Mouse (Mus musculus): ENCODE measurements around the gene Ngdn. TPM values are rescaled to one million over a fixed set of nuclear protein-coding genes. Genes with fewer than 3 reads are reported as not detected.
"Not testable (repeated sequence)": the region's sequence is repeated elsewhere in the genome, so short reads cannot be mapped to it uniquely, and the experiment has no call there.

Ngdn gene
- polyA plus RNA-seq, 1 experiment from 2014 or later = 55.7 TPM

DNA sequence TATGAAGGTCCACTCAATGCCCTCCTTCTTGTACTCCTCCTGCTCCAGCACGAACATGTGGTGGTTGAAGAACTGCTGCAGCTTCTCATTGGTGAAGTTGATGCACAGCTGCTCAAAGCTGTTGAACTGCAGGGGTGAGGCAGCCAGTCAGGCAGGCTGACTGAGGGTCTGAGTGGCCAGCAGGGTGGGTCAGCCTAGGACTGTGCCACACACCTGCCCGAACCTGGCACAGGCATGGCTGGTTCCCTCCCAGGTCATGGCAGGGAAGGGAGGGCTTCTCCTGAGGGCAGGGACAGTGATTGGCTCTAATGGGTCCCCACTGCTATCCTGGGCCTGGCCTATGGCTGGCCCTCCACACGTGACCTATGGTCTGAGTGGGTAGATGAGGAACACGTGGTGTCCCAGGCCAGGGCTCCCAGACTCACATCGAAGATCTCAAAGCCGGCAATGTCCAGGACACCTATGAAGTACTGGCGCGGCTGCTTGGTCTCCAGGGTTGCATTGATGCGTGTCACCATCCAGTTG, 26.8 kb upstream of the Ngdn start:
- not testable (repeated sequence) for H3K4me1 ChIP-seq (replicated peaks); H3K9me3 ChIP-seq (replicated peaks)
- H3K4me3 ChIP-seq = peak overlapping the region; percentile 63
- peak overlapping the region; percentile 99 for H3K27ac ChIP-seq (ENCODE audit: poor library complexity, severe bottlenecking)
- peak overlapping the region; percentile 95 for H3K9ac ChIP-seq
- ATAC-seq (ENCODE audit: insufficient number of reproducible peaks, low FRiP score) = peak; percentile 22; the same call in 1 of the 2 replicates
- peaks cover 88% of the 10 kb centered on the region for H3K36me3 ChIP-seq
- 59% methylated on average over 9 of the region's 9 CpGs for WGBS
- peaks cover 12% of the 10 kb centered on the region; the same call in 1 of the 2 replicates for H3K27me3 ChIP-seq (replicated peaks)
- H3K4me2 ChIP-seq = peak overlapping the region; percentile 69

DNA sequence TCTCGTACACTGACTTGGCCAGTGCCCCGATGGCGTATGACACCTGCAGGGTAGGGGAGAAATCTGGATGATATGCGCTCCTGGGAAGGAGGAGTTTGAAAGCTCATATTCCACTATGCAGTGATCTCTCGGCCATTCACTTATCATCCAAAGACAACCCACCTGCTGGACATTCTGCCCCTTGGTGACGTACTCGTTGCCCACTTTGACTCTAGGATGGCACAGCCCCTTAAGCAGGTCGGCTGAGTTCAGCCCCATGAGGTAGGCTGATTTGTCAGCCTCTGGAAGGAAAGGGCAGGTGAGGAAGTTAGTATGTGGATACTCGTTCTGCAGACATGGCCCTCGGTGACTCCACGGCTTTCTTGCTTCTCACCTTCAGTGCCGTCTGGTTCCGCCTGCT, 26.4 kb upstream of the Ngdn start:
- H3K4me1 ChIP-seq (replicated peaks) = peaks cover 10% of the 10 kb centered on the region; the same call in 1 of the 2 replicates
- peaks cover 12% of the 10 kb centered on the region; the same call in 1 of the 2 replicates for H3K27me3 ChIP-seq (replicated peaks)
- 64% methylated on average over 13 of the region's 13 CpGs for WGBS
- ATAC-seq (ENCODE audit: insufficient number of reproducible peaks, low FRiP score) = no peak
- H3K9me3 ChIP-seq (replicated peaks) = no peaks in the 10 kb centered on the region
- H3K9ac ChIP-seq = peak overlapping the region; percentile 95
- H3K4me3 ChIP-seq = peak overlapping the region; percentile 63
- H3K36me3 ChIP-seq = peaks cover 84% of the 10 kb centered on the region
- H3K4me2 ChIP-seq = peak overlapping the region; percentile 69
- H3K27ac ChIP-seq (ENCODE audit: poor library complexity, severe bottlenecking) = peak overlapping the region; percentile 99

DNA sequence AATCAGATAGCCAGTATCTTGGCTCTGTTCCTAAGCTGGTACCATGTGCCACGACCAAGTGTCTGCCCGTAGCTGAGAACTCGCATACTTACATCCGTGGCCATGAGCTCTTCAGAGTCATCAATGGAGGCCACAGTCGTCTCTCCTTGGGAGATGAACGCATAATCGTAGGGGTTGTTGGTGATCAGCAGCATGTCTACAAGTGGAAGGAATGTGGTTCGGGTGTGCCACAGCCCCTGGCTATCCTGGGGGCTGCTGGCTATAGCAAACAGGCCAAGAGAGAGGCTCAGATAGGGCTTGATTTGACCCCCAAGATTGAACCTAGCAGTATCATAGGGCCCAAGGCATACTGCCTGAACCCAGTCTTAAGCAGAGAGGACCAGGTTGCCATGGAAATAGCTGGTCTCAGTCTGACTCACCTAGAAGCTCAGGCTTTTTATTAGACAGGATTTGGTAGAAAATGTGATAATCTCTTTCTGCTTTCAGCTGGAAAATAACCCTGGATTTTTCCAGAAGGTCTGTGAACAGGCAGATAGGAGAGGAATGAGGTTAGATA, 25.3 kb upstream of the Ngdn start:
- no peaks in the 10 kb centered on the region for H3K9me3 ChIP-seq (replicated peaks)
- peak overlapping the region; percentile 63 for H3K4me3 ChIP-seq
- 60% methylated on average over 8 of the region's 8 CpGs for WGBS
- peak overlapping the region; percentile 69 for H3K4me2 ChIP-seq
- peak overlapping the region; percentile 95 for H3K9ac ChIP-seq
- ATAC-seq (ENCODE audit: insufficient number of reproducible peaks, low FRiP score) = no peak
- H3K27ac ChIP-seq (ENCODE audit: poor library complexity, severe bottlenecking) = peak overlapping the region; percentile 99
- H3K27me3 ChIP-seq (replicated peaks) = peaks cover 11% of the 10 kb centered on the region; the same call in 1 of the 2 replicates
- peaks cover 74% of the 10 kb centered on the region for H3K36me3 ChIP-seq
- peaks cover 19% of the 10 kb centered on the region for H3K4me1 ChIP-seq (replicated peaks)

DNA sequence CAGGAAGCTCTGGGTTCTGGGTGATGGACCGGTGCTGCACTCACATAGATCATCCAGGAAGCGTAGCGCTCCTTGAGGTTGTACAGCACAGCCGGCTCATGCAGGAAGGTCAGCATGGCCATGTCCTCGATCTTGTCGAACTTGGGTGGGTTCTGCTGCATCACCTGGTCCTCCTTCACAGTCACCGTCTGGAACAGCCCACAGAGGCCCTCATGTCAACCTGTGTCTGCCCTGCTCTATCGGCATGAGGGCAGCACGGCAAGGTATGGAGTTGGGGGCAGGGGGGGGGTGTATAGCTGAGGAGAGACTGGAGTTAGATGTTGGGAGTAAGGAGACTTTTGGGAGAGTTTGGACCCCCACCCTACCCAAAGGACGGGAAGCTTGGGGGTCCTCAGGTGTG, 23.1 kb upstream of the Ngdn start:
- Histone ChIP-seq H3K4me3 (peak overlapping the region; percentile 63), H3K9me3 (replicated peaks) (no peaks in the 10 kb centered on the region), H3K36me3 (peaks cover 55% of the 10 kb centered on the region), H3K27me3 (replicated peaks) (peaks cover 24% of the 10 kb centered on the region; the same call in 1 of the 2 replicates), H3K4me2 (peak overlapping the region; percentile 69), H3K4me1 (replicated peaks) (peaks cover 30% of the 10 kb centered on the region), H3K27ac (ENCODE audit: poor library complexity, severe bottlenecking) (peak overlapping the region; percentile 99), H3K9ac (peak overlapping the region; percentile 95)
- ATAC-seq (ENCODE audit: insufficient number of reproducible peaks, low FRiP score) = no peak
- WGBS = 52% methylated on average over 10 of the region's 10 CpGs

DNA sequence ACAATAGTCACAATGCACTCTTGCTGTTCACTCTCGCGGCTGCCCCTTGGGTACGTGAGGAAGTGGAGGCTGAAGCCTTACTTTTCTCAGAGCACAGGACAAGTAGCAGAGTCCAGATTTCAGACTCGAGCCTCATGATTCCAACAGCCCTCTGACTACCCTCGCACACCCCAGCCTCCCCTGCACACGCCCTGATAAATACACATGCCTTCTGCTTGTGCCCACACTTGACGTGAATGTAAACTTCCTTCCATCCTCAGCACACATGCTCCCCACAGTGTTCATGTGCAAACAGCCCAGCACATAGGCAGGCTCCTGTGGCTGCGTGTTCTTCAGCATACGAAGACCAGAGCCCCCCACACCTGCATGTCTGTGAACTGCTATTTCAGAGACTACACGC, 21.6 kb upstream of the Ngdn start:
- Histone ChIP-seq H3K9ac (peak overlapping the region; percentile 95), H3K4me2 (peak overlapping the region; percentile 69), H3K27me3 (replicated peaks) (peaks cover 27% of the 10 kb centered on the region; the same call in 1 of the 2 replicates), H3K27ac (ENCODE audit: poor library complexity, severe bottlenecking) (peak overlapping the region; percentile 99), H3K4me1 (replicated peaks) (peaks cover 44% of the 10 kb centered on the region), H3K4me3 (peak overlapping the region; percentile 63), H3K36me3 (peaks cover 42% of the 10 kb centered on the region), H3K9me3 (replicated peaks) (no peaks in the 10 kb centered on the region)
- WGBS = 40% methylated on average over 10 of the region's 10 CpGs
- no peak for ATAC-seq (ENCODE audit: insufficient number of reproducible peaks, low FRiP score)

DNA sequence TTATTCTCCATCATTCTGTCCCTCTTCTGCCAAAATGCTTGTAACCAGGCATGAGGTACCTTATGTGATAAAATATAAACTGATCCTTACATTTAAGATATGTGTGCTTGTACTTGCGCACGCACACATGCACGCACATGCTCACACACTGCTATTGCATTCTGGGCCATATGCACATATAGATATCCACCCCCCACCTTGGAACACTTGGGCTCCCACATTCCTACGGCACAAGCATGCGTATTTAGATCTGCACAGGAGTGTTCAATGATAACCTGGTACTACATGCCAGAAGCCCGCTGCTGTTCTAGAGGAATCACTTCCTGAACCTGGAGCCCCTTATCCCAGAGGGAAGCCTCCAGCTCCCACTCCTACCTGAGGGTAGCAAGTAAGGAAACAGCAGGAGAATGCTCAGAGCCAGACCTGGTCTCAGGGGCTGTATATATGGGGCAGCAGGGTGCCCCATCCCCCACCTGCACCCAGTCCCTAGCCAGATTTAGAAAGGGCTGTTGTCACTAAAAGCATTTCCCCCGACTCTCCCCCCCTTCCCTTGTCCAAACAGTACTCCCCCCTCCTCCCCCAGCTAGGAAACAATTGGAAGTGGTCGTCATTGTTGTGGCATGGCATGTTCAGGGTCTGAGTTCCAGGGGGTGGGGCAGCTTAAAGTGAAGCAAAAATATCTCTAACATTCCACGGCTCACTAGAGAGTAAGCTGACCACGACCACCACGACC, 21.0 kb upstream of the Ngdn start, which contains the start of gene Myh7:
Gene Myh7 (minus strand): TSS at position 491 of the 733 bp plus-strand sequence.
- peaks cover 50% of the 10 kb centered on the region for H3K4me1 ChIP-seq (replicated peaks)
- peak; percentile 63 for ATAC-seq (ENCODE audit: insufficient number of reproducible peaks, low FRiP score)
- H3K9ac ChIP-seq = peak within 1 kb of the TSS; percentile 95
- H3K36me3 ChIP-seq = peaks cover 36% of the 10 kb centered on the region
- peak within 1 kb of the TSS; percentile 63 for H3K4me3 ChIP-seq
- H3K9me3 ChIP-seq (replicated peaks) = no peaks in the 10 kb centered on the region
- peak within 1 kb of the TSS; percentile 99 for H3K27ac ChIP-seq (ENCODE audit: poor library complexity, severe bottlenecking)
- H3K4me2 ChIP-seq = peak within 1 kb of the TSS; percentile 69
- WGBS = 23% methylated on average over 11 of the region's 11 CpGs
- peaks cover 32% of the 10 kb centered on the region; the same call in 1 of the 2 replicates for H3K27me3 ChIP-seq (replicated peaks)

DNA sequence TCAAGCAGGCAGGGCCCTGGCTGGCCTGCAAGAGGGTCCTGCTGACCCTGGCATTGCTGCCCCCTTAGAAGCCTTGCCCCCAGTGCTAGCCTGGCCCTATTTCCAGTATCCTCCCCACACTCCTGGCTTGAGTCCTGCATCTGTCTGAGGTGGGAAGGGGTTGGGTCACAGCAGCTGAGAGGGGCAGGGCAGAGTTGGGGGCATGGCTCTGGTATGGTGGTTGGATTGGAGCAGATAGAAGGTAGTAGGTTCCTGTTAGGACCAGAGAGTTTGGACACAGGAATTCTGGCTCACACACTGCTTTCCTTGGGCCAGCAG, 20.4 kb upstream of the Ngdn start:
- Histone ChIP-seq H3K4me1 (replicated peaks) (peaks cover 46% of the 10 kb centered on the region), H3K4me2 (peak overlapping the region; percentile 69), H3K9ac (peak overlapping the region; percentile 80)

DNA sequence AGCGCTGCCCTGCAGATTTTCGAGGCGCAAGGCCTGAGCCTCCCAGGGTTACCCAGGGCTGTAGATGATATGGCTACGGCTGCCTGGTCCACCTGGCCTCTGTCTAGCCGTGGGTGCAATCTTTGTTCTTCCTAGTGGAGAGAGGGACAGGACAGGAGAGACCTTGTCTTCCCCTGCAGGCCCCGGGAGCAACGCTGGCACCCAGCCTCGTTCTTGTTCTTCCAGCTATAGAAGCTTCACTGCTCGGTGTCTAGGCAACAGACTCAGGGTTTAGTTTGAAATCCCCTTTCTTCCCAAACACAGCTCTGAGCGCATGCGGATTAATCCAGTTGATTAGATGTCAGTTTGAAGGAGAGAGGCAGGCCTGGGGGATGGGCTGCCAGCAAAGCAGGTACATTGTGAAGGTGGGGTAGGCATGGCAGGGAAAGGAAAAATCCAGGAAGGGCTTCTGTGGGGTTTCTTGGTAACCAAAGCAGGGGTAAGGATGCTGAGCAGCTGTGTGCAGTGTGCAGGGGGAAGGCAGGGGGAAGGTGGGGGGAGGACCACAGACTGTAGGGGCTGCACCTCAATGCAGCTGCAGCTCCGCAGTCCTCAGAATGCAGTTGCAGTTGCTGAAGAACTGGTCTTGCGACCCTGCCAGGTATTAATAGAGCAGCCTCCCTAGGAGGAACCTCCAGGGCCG, 19.7 kb upstream of the Ngdn start:
- Histone ChIP-seq H3K9ac (peak overlapping the region; percentile 80), H3K4me2 (peak overlapping the region; percentile 69), H3K4me1 (replicated peaks) (peaks cover 49% of the 10 kb centered on the region), H3K4me3 (peak overlapping the region; percentile 63), H3K36me3 (peaks cover 23% of the 10 kb centered on the region), H3K27me3 (replicated peaks) (peaks cover 32% of the 10 kb centered on the region; the same call in 1 of the 2 replicates), H3K9me3 (replicated peaks) (no peaks in the 10 kb centered on the region), H3K27ac (ENCODE audit: poor library complexity, severe bottlenecking) (peak overlapping the region; percentile 99)
- WGBS = 36% methylated on average over 14 of the region's 14 CpGs
- ATAC-seq (ENCODE audit: insufficient number of reproducible peaks, low FRiP score) = no peak

More for the DNA sequence above, 20.4 kb upstream of the Ngdn start:
- Histone ChIP-seq H3K36me3 (peaks cover 30% of the 10 kb centered on the region), H3K27ac (ENCODE audit: poor library complexity, severe bottlenecking) (peak overlapping the region; percentile 99), H3K4me3 (peak overlapping the region; percentile 63), H3K9me3 (replicated peaks) (no peaks in the 10 kb centered on the region), H3K27me3 (replicated peaks) (peaks cover 32% of the 10 kb centered on the region; the same call in 1 of the 2 replicates)
- ATAC-seq (ENCODE audit: insufficient number of reproducible peaks, low FRiP score) = no peak

DNA sequence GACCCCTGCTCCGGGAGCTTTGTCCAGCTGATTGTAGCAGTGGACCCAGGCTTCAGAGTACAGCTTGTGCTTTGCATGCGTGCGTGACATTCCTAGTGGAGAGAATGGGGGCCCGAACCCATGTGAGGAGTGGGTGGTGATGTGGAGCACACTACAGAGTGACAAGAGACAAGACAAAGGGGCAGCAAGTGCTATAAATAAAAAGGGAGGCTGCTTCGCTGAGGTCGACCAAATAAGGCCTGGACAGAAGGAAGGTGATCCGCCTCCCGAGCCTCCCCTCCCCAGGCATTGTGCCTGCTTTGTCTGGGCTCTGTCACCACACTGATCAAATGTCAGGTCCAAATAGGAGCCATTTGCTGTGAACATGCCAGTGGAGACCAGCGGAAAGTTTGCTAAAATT, 18.5 kb upstream of the Ngdn start:
- Histone ChIP-seq H3K36me3 (peaks cover 23% of the 10 kb centered on the region), H3K9me3 (replicated peaks) (peaks cover 4% of the 10 kb centered on the region; the same call in 1 of the 2 replicates), H3K4me2 (peak overlapping the region; percentile 69), H3K4me3 (peak overlapping the region; percentile 16), H3K9ac (peak overlapping the region; percentile 80), H3K27ac (ENCODE audit: poor library complexity, severe bottlenecking) (peak overlapping the region; percentile 99), H3K4me1 (replicated peaks) (peaks cover 56% of the 10 kb centered on the region), H3K27me3 (replicated peaks) (peaks cover 32% of the 10 kb centered on the region; the same call in 1 of the 2 replicates)
- WGBS = 36% methylated on average over 9 of the region's 9 CpGs
- peak; percentile 79 for ATAC-seq (ENCODE audit: insufficient number of reproducible peaks, low FRiP score)

DNA sequence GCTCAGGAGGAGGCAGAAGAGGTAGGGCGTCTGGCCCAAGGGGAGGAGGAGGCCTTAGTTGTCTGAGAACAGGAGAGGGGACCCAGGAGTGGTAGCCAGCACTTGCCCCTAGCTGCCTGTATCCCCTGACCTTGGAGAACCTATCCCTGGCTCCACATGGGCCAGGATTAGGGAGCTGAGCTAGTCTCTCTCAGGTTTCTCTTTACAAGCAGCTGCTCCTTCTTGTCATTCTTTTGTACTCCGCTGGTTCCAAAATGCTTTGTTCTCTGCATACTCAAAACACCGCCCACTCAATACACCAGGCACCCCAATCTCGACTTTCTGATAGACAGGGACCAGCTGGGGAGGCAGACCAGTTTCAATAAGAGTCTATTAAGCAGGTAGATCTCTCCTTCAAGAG, 18.0 kb upstream of the Ngdn start:
- no peak for ATAC-seq (ENCODE audit: insufficient number of reproducible peaks, low FRiP score)
- peaks cover 29% of the 10 kb centered on the region; the same call in 1 of the 2 replicates for H3K27me3 ChIP-seq (replicated peaks)
- H3K4me1 ChIP-seq (replicated peaks) = peaks cover 61% of the 10 kb centered on the region
- 35% methylated on average over 4 of the region's 4 CpGs for WGBS
- peak overlapping the region; percentile 98 for H3K27ac ChIP-seq (ENCODE audit: poor library complexity, severe bottlenecking)
- peaks cover 4% of the 10 kb centered on the region; the same call in 1 of the 2 replicates for H3K9me3 ChIP-seq (replicated peaks)
- H3K4me3 ChIP-seq = peak overlapping the region; percentile 16
- peaks cover 18% of the 10 kb centered on the region for H3K36me3 ChIP-seq
- peak overlapping the region; percentile 68 for H3K9ac ChIP-seq
- H3K4me2 ChIP-seq = peak overlapping the region; percentile 56

DNA sequence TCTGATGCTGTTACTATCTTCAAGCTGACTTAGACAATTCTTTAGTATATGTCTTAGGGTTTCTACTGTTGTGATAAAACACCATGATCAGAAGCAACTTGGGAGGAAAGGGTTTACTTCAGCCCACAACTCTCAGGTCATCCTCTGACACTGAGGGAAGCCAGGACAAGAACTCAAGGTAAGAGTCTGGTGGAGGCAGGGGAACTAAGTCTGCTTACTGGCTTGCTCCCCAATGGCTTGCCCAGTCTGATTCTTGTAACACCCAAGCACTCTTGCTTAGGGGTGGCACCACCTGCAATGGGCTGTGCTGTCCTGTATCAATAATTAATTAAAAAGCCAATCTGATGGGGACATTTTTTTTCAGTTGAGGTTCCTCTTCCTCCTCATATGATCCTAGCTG, 16.6 kb upstream of the Ngdn start:
- no peak overlapping the region for H3K4me3 ChIP-seq
- H3K27ac ChIP-seq (ENCODE audit: poor library complexity, severe bottlenecking) = peak overlapping the region; percentile 98
- no peak overlapping the region for H3K4me2 ChIP-seq
- peaks cover 4% of the 10 kb centered on the region; the same call in 1 of the 2 replicates for H3K9me3 ChIP-seq (replicated peaks)
- no peak overlapping the region for H3K9ac ChIP-seq
- peaks cover 75% of the 10 kb centered on the region for H3K4me1 ChIP-seq (replicated peaks)
- peaks cover 7% of the 10 kb centered on the region for H3K36me3 ChIP-seq
- no peak for ATAC-seq (ENCODE audit: insufficient number of reproducible peaks, low FRiP score)
- H3K27me3 ChIP-seq (replicated peaks) = peaks cover 23% of the 10 kb centered on the region; the same call in 1 of the 2 replicates
